Mouse (Mus musculus) ES-E14 (cell line): ENCODE results near the gene Anapc2.

ENCODE experiments used
- CHD2 ChIP-seq: IDR thresholded peaks from 2 replicates; pipeline ENCODE4 v1.6.1; 2014; ENCODE audit warnings: mild to moderate bottlenecking, low read depth, low read length, inconsistent platforms
- HCFC1 ChIP-seq: IDR thresholded peaks from 2 replicates; pipeline ENCODE4 v1.6.1; 2012; ENCODE audit warnings: low read length, inconsistent platforms, borderline replicate concordance; ENCODE audit not compliant: insufficient read depth
- MAFK ChIP-seq: IDR thresholded peaks from 2 replicates; pipeline ENCODE4 v1.6.1; 2014; ENCODE audit warnings: mild to moderate bottlenecking, low read depth, low read length, inconsistent platforms; ENCODE audit not compliant: insufficient read depth

DNA sequence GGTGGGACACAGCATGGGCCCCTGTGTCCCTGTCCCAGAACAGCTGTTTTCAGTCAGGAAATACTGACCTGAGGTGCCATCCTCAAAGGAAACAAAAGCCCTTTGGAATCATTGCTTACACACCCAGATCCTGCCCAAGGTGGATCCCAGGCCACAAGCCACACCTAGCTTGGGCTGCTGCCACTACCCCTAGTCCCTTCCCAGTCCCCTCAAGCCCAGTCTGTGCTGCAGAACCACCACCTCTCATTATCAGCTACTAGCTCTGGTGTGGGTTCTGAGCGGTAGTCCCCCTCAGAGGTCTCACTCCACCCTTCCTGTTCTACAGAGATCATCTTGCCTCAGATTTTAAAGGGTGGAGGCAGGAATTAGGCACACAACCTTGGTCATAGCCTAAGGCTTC is 14.0 kb downstream of the Anapc2 start:
- TF ChIP-seq CHD2 (no peak), HCFC1 (no peak), MAFK (no peak)
